Mouse (Mus musculus): ENCODE data around the gene F2rl1.
A peak's percentile ranks its signal among the peaks of the same experiment; 100 is the strongest.
"Not testable (repeated sequence)": the region's sequence is repeated elsewhere in the genome, so short reads cannot be mapped to it uniquely, and the experiment has no call there.

Gene F2rl1

DNA sequence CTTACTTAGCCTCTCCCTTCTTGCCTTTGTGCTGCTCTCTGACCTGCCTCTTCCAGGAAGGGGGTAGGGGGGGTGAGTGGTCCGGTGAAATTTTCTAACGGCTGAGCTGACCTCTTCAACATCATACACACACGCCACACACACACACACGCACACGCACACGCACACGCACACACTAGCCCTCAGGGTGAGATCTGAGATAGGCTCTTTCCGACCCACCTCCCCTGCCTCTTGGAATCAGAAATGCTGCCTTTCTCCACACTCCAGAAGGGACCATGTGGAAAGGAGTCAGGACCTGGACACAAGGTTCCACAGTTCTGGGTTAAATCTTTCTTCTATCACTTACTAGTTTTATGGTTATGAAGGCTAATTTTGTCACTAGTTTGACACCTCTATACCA lies 8.6 kb upstream of the F2rl1 start:
- no peak for DNase-seq

- DNase-seq, result not testable (repeated sequence)
These were observed 8.1 kb upstream of the F2rl1 start for GRCm38 (mm10) chr13:95533121-95533520.

DNA sequence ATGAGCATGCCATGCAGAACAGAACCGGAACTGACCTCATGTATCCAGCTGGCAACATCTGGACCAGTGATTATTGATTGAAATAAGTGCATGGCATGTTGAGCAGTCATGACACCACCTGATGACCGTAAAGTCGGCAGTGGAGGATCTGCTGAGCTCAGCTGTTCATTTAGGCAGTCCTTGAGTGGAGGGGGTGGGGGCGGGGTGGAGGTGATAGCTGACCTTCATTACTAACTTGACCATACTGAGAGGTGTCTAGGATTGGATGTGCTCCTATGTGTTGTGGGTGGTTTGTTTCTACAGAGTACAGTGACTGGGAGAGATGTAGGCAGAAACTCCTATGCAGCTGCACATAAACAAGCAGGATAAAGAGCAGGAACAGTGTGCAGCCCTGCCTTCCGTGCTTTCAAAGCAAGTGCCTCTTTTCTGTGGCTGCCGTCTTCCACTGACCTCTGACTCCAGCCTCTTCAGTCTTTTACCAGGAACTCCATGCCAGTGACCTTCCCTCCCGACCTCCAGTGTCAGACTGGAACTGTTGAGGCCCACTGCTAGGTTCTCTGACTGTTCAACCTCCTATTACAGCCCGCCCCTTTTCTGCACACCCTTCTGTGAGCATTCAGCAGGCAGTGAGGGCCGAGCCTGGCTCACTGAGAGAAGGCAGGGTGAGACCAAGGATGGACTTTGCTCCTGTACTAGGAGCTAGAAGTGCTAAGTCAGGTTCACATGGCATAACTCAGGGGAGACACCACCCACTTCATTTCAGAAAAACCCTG lies 6.4 kb upstream of the F2rl1 start:
- no peak for DNase-seq

DNA sequence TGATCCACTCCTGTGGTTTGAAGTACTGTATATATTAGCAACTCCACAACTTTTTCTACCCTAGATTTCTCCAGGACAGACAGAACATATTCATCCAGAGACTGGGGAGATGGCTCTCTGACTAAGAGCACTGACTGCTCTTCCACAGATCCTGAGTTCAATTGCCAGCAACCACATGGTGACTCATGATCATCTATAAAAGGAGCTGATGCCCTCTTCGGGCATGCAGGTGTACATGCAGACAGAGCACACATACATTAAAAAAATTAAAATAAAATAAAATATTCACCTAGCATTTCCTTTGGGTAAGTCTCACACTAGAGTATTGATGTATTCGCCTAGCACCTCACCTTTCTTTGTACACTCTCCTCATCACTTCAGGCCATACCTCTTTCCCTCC lies 4.2 kb upstream of the F2rl1 start:
- DNase-seq, result no peak

DNA sequence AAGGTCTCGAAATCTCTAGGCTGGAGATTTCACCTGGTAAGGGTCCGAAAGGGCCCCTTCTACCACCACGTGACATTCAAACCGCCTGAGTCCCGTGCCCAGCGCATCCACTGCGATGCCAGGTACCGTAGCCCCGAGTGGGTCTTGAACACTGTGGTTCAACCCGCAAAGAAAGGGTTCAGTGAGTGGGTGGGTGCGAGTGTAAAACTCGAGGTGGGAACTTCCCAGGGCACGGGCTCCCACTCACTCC lies 678 bp downstream of the F2rl1 start:
- no peak for DNase-seq

DNA sequence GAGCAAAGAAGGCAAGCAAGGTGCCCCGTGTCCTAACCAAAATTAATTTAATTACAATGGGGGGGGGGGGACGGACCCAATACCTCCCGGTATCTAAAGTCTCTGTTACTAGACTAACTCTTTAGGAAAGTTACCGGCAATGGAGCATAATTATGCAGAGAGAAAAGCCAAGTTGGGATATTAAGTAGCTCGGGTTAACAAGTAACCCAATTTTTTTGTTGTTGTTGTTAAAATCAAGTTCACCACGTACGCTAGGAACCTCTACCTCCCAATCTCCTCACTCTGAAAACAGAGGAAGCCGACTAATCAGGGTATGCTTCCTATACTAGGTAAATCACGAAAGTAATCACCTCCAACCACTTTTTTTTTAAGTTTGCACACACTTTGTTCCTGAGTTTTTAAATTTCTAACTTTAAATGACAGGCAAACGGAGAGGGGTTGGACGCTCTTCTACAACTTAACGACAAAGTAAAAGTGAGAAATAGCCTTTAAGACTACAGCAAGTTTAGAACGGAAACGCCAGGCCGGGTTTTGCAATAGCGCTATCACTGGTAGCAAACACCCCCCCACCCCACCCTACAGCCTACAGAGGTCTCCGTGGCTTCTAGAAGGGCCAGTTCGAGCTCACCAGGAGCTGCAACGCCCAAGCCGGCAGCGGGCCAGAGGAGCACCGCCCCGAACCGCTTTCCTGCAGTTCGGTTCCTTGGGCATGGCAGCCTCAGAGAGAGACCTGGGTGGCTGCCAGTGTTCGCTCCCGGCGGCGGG lies 1.2 kb downstream of the F2rl1 start:
- DNase-seq, result peak; percentile 69 to 78

DNA sequence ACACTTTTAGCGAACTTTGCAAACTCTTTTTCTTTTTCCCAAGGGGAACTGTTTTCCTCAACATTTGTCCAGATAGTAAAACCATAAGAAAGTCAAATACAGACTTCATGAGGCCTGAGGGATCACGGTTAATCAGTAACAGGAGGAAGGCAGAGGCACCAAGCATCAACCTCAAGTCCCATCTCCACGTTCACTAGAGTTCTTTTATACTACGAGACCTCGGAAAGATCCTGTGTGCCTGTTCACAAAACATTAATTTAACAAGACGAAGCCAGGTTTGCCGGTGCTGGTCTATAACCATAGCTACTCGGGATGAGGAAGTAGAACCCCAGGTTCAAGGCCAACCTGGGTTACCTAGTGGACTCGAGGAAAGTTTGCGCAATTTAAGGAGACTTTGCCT lies 2.9 kb downstream of the F2rl1 start:
- no peak for DNase-seq

GRCm38 (mm10) chr13:95521029-95521428 lies 4.0 kb downstream of the F2rl1 start:
- no peak for DNase-seq

DNA sequence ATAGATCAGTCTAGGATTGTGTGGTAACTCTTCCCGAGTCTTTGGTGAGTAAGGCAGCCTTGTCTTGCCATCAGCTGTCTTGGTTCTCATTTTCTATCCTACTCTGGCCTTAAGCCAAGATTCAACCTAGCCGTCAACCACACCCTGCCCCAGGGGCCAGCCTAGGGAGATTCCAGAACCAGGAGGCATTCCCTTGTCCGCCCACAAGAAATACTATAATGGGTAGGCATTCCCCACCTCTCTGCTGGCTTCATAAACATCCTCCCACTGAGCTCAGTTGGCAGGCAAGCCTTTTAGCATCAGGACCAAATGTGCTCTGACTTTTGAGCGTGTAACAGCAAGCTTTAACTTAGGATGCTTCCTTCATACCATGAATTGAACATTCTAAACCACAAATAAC lies 10.3 kb downstream of the F2rl1 start:
- no peak for DNase-seq

DNA sequence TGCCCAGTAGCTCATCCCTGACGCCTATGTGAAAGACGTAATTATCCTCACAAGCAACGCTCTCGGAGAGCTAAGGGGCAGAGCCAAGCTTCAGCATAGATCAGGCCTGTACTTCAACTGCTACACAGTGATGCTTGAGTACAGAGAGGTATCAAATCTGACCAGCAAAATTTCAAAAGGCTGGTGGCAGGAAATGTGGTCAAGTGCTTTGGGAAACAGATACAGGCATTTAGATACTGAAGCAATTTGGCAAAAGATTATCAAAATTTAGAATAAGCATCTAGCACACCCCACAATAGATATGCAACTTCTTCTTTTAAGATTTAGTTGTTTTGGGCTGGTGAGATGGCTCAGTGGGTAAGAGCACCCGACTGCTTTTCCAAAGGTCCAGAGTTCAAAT lies 15.0 kb downstream of the F2rl1 start:
- DNase-seq, result no peak

- peak; percentile 13 to 34 for DNase-seq
These were observed 21.6 kb downstream of the F2rl1 start for GRCm38 (mm10) chr13:95503279-95503917.

DNA sequence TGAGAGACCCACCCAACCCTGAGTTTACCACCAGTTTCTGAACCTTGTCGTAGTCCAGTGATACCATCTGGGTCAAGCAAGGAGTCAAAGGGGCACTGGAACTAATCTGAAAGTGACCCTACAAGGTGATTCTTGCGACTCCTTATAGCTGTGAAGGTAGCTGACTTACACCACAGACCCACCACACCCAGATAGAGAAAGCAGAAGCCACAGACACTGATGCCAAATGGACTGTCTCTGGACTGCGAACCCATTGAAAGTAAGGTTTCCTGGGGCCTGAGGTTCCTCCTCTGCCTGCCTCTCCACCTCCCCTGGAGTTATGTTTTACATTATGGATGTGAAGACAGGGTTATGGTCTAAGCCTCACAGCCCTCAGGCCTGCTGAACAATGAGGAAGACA lies 28.4 kb downstream of the F2rl1 start:
- DNase-seq, result no peak

- DNase-seq, result no peak
These were observed 30.2 kb downstream of the F2rl1 start for GRCm38 (mm10) chr13:95494812-95495211.

DNA sequence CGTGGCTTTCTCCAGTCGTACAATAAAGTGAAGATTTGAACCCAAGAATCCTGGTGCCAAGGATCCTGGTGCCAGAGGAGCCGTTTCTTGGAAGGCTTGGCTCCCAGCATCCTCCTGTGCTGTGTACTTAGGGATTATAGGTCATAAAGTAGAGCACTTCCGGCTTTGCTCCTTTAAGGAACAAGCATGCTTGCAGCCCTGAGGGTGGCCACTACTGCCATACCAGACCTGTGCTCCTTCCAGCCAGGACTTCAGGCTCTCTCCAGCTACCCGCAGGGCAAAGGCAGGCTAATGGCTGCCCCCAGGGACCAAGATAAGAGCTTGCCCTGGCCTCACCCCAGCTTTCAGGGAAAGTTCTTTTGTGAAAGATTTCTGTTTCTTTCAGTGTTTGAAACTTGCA lies 31.7 kb downstream of the F2rl1 start:
- no peak for DNase-seq

DNA sequence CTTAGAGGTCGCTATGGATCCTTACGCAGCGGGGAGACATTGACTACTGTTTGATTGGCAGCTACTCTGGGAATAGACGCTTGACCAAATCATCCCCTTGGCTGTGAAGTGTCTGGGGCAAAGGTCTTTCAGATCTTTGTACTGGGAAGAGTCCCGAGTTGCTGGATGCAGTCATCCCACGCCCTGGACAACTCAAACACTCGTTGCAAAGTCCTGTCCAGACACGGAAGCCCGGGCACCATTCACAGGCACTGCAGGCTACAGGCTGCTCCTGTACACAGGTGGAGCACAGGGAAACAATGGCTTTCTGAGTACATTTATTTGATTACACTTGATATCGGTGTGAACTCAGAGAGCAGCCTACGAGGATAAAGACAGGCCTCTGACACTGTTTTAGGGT lies 33.7 kb downstream of the F2rl1 start:
- DNase-seq, result no peak

DNA sequence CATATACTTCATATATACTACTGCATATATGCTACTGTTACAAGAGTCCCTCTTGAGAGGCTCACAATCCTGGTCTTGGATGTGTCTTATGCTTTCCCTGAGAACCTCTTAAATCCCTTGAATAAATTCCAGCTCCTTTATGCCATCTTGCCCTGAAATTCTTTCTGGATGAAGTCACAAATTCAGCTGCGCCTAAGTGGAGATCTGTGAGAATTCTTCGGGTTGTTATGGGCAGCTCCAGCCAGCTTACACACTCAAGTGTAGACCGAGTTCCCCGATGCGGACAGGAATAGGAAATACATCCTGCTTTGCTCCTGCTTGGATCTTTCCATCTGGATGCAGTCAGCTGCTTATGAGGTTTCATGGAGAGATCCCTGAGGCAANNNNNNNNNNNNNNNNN lies 40.4 kb downstream of the F2rl1 start:
- DNase-seq, result peak; percentile 26 to 39

- peak; percentile 59 to 85 for DNase-seq
These were observed 43.6 kb downstream of the F2rl1 start for GRCm38 (mm10) chr13:95481428-95481827.

DNA sequence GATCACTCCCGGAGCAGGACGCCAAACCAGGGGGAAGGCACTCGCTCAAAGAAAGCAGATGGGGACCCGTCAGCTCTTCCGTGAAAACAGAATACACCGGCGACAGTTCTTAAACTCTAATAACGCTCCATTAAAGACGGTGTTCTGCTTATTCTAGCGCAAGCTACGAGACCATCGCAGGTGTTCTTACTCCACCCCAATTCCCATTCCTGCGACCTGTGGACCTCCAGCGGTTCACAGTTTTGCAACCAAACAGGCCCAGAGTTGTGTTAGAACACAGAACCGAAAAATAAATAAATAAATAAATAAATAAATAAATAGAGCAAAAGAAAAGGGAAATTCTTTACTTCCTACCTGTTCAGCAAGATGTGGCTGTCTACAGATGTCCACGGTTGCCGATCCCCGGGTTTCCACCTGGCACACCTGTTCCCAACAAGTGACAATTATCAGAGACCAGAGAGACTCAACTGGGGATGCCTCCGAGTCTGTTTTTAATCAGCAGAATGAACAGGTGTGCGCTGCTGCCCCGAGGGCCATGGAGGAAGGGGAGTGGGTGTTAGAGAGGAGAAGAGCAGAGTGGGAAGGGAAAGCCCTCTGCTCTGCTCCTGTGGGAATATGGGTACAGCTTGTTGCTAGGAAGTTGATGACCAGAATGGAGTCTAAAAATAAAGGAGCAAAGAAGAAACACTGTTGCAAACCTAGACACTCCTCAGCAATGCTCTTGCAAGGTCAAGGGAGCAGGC lies 46.2 kb downstream of the F2rl1 start, which contains the start of gene S100z:
S100z (minus strand) TSS at position 51 of the 743 bp plus-strand sequence.
- DNase-seq, result no peak

GRCm38 (mm10) chr13:95477173-95477572 lies 47.9 kb downstream of the F2rl1 start:
- no peak for DNase-seq

DNA sequence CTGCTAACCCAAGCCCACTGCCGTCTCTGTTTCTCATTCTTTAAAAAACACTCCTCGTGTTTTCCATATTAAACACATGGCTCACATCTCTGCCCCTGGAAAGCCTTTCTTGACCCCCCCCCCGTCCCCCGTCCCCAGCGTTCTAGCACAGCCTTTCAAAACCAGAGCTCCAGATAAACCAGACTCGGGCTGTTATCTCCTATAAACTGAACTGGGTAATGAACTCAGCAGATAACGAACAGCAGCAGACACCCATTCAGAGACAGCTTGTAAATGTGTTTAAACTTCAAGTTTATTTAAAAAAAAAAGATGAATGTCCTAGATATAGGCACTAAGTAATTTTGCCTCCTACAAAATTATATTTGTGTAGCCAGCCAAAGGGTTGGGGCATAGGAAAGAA lies 49.9 kb downstream of the F2rl1 start:
- no peak for DNase-seq

- no peak for DNase-seq
These were observed 50.7 kb downstream of the F2rl1 start for GRCm38 (mm10) chr13:95474294-95474693.

GRCm38 (mm10) chr13:95470970-95471369 lies 54.1 kb downstream of the F2rl1 start:
- DNase-seq, result peak in 1 of 2 experiments; percentile 31
